Mouse (Mus musculus) MEL (cell line): ENCODE data around the gene Ndufaf1. TPM values are rescaled to one million over a fixed set of nuclear protein-coding genes. Genes with fewer than 3 reads are reported as not detected.

Experiments
- DNase-seq: peaks from one replicate; pipeline ENCODE4 v3.0.0; 2011; ENCODE audit warnings: low read depth, low spot score
- H3K27ac ChIP-seq: 2 replicates; pipeline ENCODE4 v1.5.1; 2012; ENCODE audit warnings: low read depth, mild to moderate bottlenecking, control low read depth, low read length, moderate library complexity; ENCODE audit not compliant: control insufficient read depth
- H3K27me3 ChIP-seq, 2 experiments: fragments of 150-350 bp in 1 of 2; sonication (generic) in 1 of 2; 2 replicates each; pipeline ENCODE4 v1.6.1; 2012; ENCODE audit warnings: low read length in 2 of 2, mild to moderate bottlenecking in 2 of 2, improper control_type of control experiment in 1 of 2, moderate library complexity in 1 of 2; ENCODE audit not compliant: insufficient read depth in 2 of 2, control insufficient read depth in 1 of 2
- H3K36me3 ChIP-seq, 2 experiments: 2 replicates each; pipeline ENCODE4 v1.6.1; 2012 to 2014; ENCODE audit warnings: low read length in 2 of 2, improper control_type of control experiment in 1 of 2, inconsistent platforms in 1 of 2, mild to moderate bottlenecking in 1 of 2; ENCODE audit not compliant: insufficient read depth in 2 of 2, control insufficient read depth in 1 of 2
- H3K4me1 ChIP-seq, 2 experiments: fragments of 150-350 bp in 1 of 2; sonication (generic) in 1 of 2; 2 replicates each; pipeline ENCODE4 v1.6.1; 2012; ENCODE audit warnings: low read length in 2 of 2, improper control_type of control experiment in 1 of 2, mild to moderate bottlenecking in 1 of 2; ENCODE audit not compliant: insufficient read depth in 2 of 2, control insufficient read depth in 1 of 2
- H3K4me3 ChIP-seq, 2 experiments: fragments of 150-350 bp in 1 of 2; sonication (generic) in 1 of 2; 2 replicates each; pipeline ENCODE4 v1.5.1; 2012; ENCODE audit warnings: low read depth in 2 of 2, low read length in 2 of 2, mild to moderate bottlenecking in 2 of 2, moderate library complexity in 2 of 2, control low read depth in 1 of 2, improper control_type of control experiment in 1 of 2; ENCODE audit not compliant: control insufficient read depth in 1 of 2, insufficient read depth in 1 of 2
- H3K79me2 ChIP-seq: 2 replicates; pipeline ENCODE4 v1.6.1; 2012; ENCODE audit warnings: mild to moderate bottlenecking, low read length, moderate library complexity; ENCODE audit not compliant: control insufficient read depth, poor library complexity, insufficient read depth
- H3K9ac ChIP-seq: 2 replicates; pipeline ENCODE4 v1.6.1; 2012; ENCODE audit warnings: low read depth, mild to moderate bottlenecking, control low read depth, low read length, moderate library complexity; ENCODE audit not compliant: control insufficient read depth, poor library complexity, severe bottlenecking
- H3K9me3 ChIP-seq: fragments of 150-350 bp; sonication (generic); replicated peaks from 2 replicates; pipeline ENCODE4 v1.6.1; 2012; ENCODE audit warnings: mild to moderate bottlenecking, low read length, improper control_type of control experiment, moderate library complexity; ENCODE audit not compliant: insufficient read depth
- CHD1 ChIP-seq: IDR thresholded peaks from 2 replicates; pipeline ENCODE4 v1.6.1; 2012; ENCODE audit warnings: low read depth, mild to moderate bottlenecking, inconsistent platforms, low read length, improper control_type of control experiment
- CTCF ChIP-seq, 3 experiments: IDR thresholded peaks in 2 of 3; conservative IDR thresholded peaks in 1 of 3; 2 replicates each; pipeline ENCODE4 v1.5.1; 2011 to 2012; ENCODE audit warnings: low read length in 3 of 3, low read depth in 2 of 3, mild to moderate bottlenecking in 2 of 3, improper control_type of control experiment in 1 of 3, inconsistent platforms in 1 of 3, mixed read lengths in 1 of 3, moderate library complexity in 1 of 3; ENCODE audit not compliant: control insufficient read depth in 1 of 3, insufficient read depth in 1 of 3, poor library complexity in 1 of 3, severe bottlenecking in 1 of 3
- EP300 ChIP-seq, 2 experiments: IDR thresholded peaks; 2 replicates each; pipeline ENCODE4 v1.6.1; 2011; ENCODE audit warnings: improper control_type of control experiment in 2 of 2, low read length in 2 of 2, low read depth in 1 of 2, mild to moderate bottlenecking in 1 of 2
- ETS1 ChIP-seq: IDR thresholded peaks from 2 replicates; pipeline ENCODE4 v1.6.1; 2012; ENCODE audit warnings: low read depth, mild to moderate bottlenecking, inconsistent platforms, low read length, improper control_type of control experiment, moderate library complexity
- GATA1 ChIP-seq: IDR thresholded peaks from 2 replicates; pipeline ENCODE4 v1.6.1; 2011; ENCODE audit warnings: low read depth, low read length, improper control_type of control experiment
- MAFK ChIP-seq: IDR thresholded peaks from 2 replicates; pipeline ENCODE4 v1.6.1; 2011; ENCODE audit warnings: low read depth, mild to moderate bottlenecking, low read length, improper control_type of control experiment, borderline replicate concordance
- MXI1 ChIP-seq: IDR thresholded peaks from 2 replicates; pipeline ENCODE4 v1.6.1; 2011; ENCODE audit warnings: mild to moderate bottlenecking, low read depth, low read length, improper control_type of control experiment
- MYC ChIP-seq: IDR thresholded peaks from 2 replicates; pipeline ENCODE4 v1.6.1; 2011; ENCODE audit warnings: low read depth, mild to moderate bottlenecking, low read length, improper control_type of control experiment, moderate library complexity
- POLR2AphosphoS2 ChIP-seq: IDR thresholded peaks from 2 replicates; pipeline ENCODE4 v1.6.1; 2011; ENCODE audit warnings: low read length, improper control_type of control experiment
- RCOR1 ChIP-seq: IDR thresholded peaks from 2 replicates; pipeline ENCODE4 v1.6.1; 2012; ENCODE audit warnings: low read depth, mild to moderate bottlenecking, inconsistent platforms, low read length, improper control_type of control experiment
- SMC3 ChIP-seq: IDR thresholded peaks from 2 replicates; pipeline ENCODE4 v1.6.1; 2011; ENCODE audit warnings: low read depth, low read length, improper control_type of control experiment
- TAL1 ChIP-seq: IDR thresholded peaks from 2 replicates; pipeline ENCODE4 v1.6.1; 2012; ENCODE audit warnings: mild to moderate bottlenecking, inconsistent platforms, low read length, moderate library complexity, mixed read lengths
- TBP ChIP-seq: IDR thresholded peaks from 2 replicates; pipeline ENCODE4 v1.8.0; 2011; ENCODE audit warnings: low read depth, low read length, improper control_type of control experiment
- ZC3H11A ChIP-seq: IDR thresholded peaks from 2 replicates; pipeline ENCODE4 v1.6.1; 2012; ENCODE audit warnings: low read depth, mild to moderate bottlenecking, inconsistent platforms, low read length, improper control_type of control experiment
- polyA plus RNA-seq, 2 experiments: library from polyadenylated mRNA; stranded (reverse) in 1 of 2; unstranded in 1 of 2; fragments of >175 nt in 1 of 2; fragments of >200 nt in 1 of 2; gene quantifications; 2 replicates each; pipeline versions ENCODE4 v1.2.1 to v1.2.4; 2012; ENCODE audit warnings: low replicate concordance in 2 of 2, low read depth in 1 of 2; ENCODE audit not compliant: insufficient read length in 2 of 2, insufficient read depth in 1 of 2, missing spikeins in 1 of 2
- total RNA-seq: library from RNA; depleted of rRNA; stranded (reverse); fragments of 300-350 nt; gene quantifications from 2 replicates; pipeline ENCODE4 v1.2.3, GENCODE M21; 2012

The Ndufaf1 gene
- total and polyA plus RNA-seq, 3 experiments: 18.0 to 25.3 TPM; not detected in 1

GRCm38 (mm10) chr2:119698472-119698871, 35.8 kb upstream of the Ndufaf1 start:
- H3K9ac ChIP-seq: no peak overlapping the region
- H3K36me3 ChIP-seq: peaks cover 4 to 12% of the 10 kb centered on the region in 2 experiments
- no peaks in the 10 kb centered on the region for H3K27me3 ChIP-seq
- H3K4me3 ChIP-seq: no peak overlapping the region
- TF ChIP-seq POLR2AphosphoS2 (no peak), MXI1 (no peak), SMC3 (no peak), MYC (no peak), CTCF (IDR thresholded peaks at IDR 0.05 in 2 of 3, conservative IDR thresholded peaks at IDR 0.05 in 1 of 3; ENCODE audit: control insufficient read depth in 1 of 3, insufficient read depth in 1 of 3, low read depth in 2 of 3, low read length in 3 of 3, poor library complexity in 1 of 3, severe bottlenecking in 1 of 3) (no peak)
- no peaks in the 10 kb centered on the region for H3K79me2 ChIP-seq
- peaks cover 7 to 9% of the 10 kb centered on the region in 2 experiments; a peak in 3 of 4 replicates for H3K4me1 ChIP-seq
- H3K9me3 ChIP-seq: no peaks in the 10 kb centered on the region
- DNase-seq: no peak
- no peak overlapping the region for H3K27ac ChIP-seq

GRCm38 (mm10) chr2:119696111-119696510, 33.5 kb upstream of the Ndufaf1 start:
- no peaks in the 10 kb centered on the region for H3K79me2 ChIP-seq
- no peak overlapping the region for H3K4me3 ChIP-seq
- no peak for DNase-seq
- H3K36me3 ChIP-seq: peaks cover 7 to 12% of the 10 kb centered on the region in 2 experiments
- H3K4me1 ChIP-seq: peaks cover 7 to 9% of the 10 kb centered on the region in 2 experiments; a peak in 3 of 4 replicates
- no peak overlapping the region for H3K9ac ChIP-seq
- TF ChIP-seq EP300 (IDR thresholded peaks at IDR 0.05; ENCODE audit: low read depth in 1 of 2, low read length in 2 of 2): no peak
- TF ChIP-seq, all 39 proteins: peak for 0
- Histone ChIP-seq H3K27ac (no peak overlapping the region), H3K27me3 (no peaks in the 10 kb centered on the region), H3K9me3 (no peaks in the 10 kb centered on the region)

DNA sequence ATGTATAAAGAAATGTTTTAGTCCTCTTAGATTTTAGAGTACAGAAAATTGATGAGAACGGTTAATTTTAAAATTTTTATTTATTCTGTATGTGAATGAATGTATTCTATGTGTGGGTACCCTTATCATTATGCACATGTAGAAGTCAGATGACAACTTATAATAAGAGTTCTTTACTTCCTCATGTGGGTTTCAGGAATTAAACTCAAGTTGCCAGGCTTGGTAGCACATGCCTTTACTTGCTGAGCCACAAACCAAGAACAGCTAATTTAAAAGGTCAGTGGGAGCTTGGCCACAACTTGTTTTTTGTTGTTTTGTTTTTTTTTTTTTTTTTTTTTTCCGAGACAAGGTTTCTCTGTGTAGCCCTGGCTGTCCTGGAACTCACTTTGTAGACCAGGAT, 32.2 kb upstream of the Ndufaf1 start:
- H3K27me3 ChIP-seq: no peaks in the 10 kb centered on the region
- H3K9me3 ChIP-seq: no peaks in the 10 kb centered on the region
- H3K4me1 ChIP-seq: peaks cover 7 to 9% of the 10 kb centered on the region in 2 experiments; a peak in 3 of 4 replicates
- TF ChIP-seq MXI1 (peak; percentile 59; the same call in 1 of the 2 replicates), MYC (0 out of 2 replicates have a peak, but pooled peaks have one; percentile 48), ETS1 (peak; percentile 13; the same call in 1 of the 2 replicates), ZC3H11A (no peak), RCOR1 (no peak), MAFK (no peak), TBP (no peak), GATA1 (peak; percentile 9; the same call in 1 of the 2 replicates), TAL1 (no peak), CHD1 (no peak)
- DNase-seq: peak; percentile 42
- H3K4me3 ChIP-seq: no peak overlapping the region
- H3K36me3 ChIP-seq: peaks cover 7 to 12% of the 10 kb centered on the region in 2 experiments
- H3K27ac ChIP-seq: no peak overlapping the region
- H3K9ac ChIP-seq: no peak overlapping the region
- no peaks in the 10 kb centered on the region for H3K79me2 ChIP-seq
